Mouse (Mus musculus): ENCODE data around the gene Ttc7b.

GRCm38 (mm10) chr12:100377791-100378190 lies 142.8 kb downstream of the Ttc7b start:
- TF ChIP-seq CTCF (IDR thresholded peaks at IDR 0.05; ENCODE audit: borderline replicate concordance, extremely low read depth, insufficient read depth, insufficient read length) (no peak), POLR2A (IDR thresholded peaks at IDR 0.05; ENCODE audit: borderline replicate concordance, extremely low read depth, insufficient read depth, insufficient read length, poor library complexity, severe bottlenecking) (no peak)

Data from brain, embryonic 14.5 days (tissue).